Mouse (Mus musculus) ES-Bruce4 (cell line): ENCODE measurements around the gene Olfr814. TPM values are rescaled to one million over a fixed set of nuclear protein-coding genes. Genes with fewer than 3 reads are reported as not detected.
"Not testable (repeated sequence)": the region's sequence is repeated elsewhere in the genome, so short reads cannot be mapped to it uniquely, and the experiment has no call there.

Source experiments
- H3K27ac ChIP-seq: 2 replicates; pipeline ENCODE4 v1.5.1; 2012; ENCODE audit warnings: low read length, inconsistent platforms; ENCODE audit not compliant: insufficient read depth
- H3K27me3 ChIP-seq: 2 replicates; pipeline ENCODE4 v1.6.1; 2012; ENCODE audit warnings: mild to moderate bottlenecking, low read length, inconsistent platforms; ENCODE audit not compliant: control insufficient read depth, poor library complexity, insufficient read depth, severe bottlenecking
- H3K36me3 ChIP-seq: 2 replicates; pipeline ENCODE4 v1.6.1; 2012; ENCODE audit warnings: inconsistent platforms, mild to moderate bottlenecking, low read length, moderate library complexity; ENCODE audit not compliant: control insufficient read depth, poor library complexity, insufficient read depth, severe bottlenecking
- H3K4me1 ChIP-seq: one replicate; pipeline ENCODE4 v1.8.1; 2011; ENCODE audit warnings: low read length; ENCODE audit not compliant: control insufficient read depth, insufficient read depth
- H3K4me3 ChIP-seq: 2 replicates; pipeline ENCODE4 v1.5.1; 2011; ENCODE audit warnings: low read depth, mild to moderate bottlenecking, low read length
- H3K9ac ChIP-seq: 2 replicates; pipeline ENCODE4 v1.6.1; 2012; ENCODE audit warnings: low read depth, mild to moderate bottlenecking, inconsistent platforms; ENCODE audit not compliant: poor library complexity, severe bottlenecking
- H3K9me3 ChIP-seq: replicated peaks from 2 replicates; pipeline ENCODE4 v1.6.1; 2012; ENCODE audit warnings: mild to moderate bottlenecking, low read length, inconsistent platforms; ENCODE audit not compliant: control insufficient read depth, poor library complexity, insufficient read depth, severe bottlenecking
- CTCF ChIP-seq: IDR thresholded peaks from one replicate; pipeline ENCODE4 v1.8.1; 2011; ENCODE audit warnings: low read depth, low read length
- EP300 ChIP-seq: IDR thresholded peaks from 2 replicates; pipeline ENCODE4 v1.6.1; 2011; ENCODE audit warnings: low read depth, low read length; ENCODE audit not compliant: insufficient read depth
- POLR2A ChIP-seq: IDR thresholded peaks from one replicate; pipeline ENCODE4 v1.8.1; 2011; ENCODE audit warnings: low read length; ENCODE audit not compliant: insufficient read depth
- polyA plus RNA-seq: library from polyadenylated mRNA; stranded (reverse); fragments of >200 nt; gene quantifications from 2 replicates; pipeline ENCODE4 v1.2.4, GENCODE M21; 2011; ENCODE audit warnings: low read depth; ENCODE audit not compliant: missing spikeins, insufficient read depth, insufficient read length

Olfr814 gene
- 0.40 TPM in 1 of 2 replicates, not detected in the other for polyA plus RNA-seq

- not testable (repeated sequence) for H3K4me1 ChIP-seq, H3K9me3 ChIP-seq, H3K36me3 ChIP-seq, H3K27ac ChIP-seq, H3K4me3 ChIP-seq, H3K9ac ChIP-seq, H3K27me3 ChIP-seq
Observed at GRCm38 (mm10) chr10:129879751-129880150, at the start of gene Olfr814. Gene Olfr814, minus strand, starts transcription at chr10:129879851.

GRCm38 (mm10) chr10:129915497-129915896, 35.8 kb upstream of the Olfr814 start, which contains the start of gene Olfr816:
Gene Olfr816, minus strand, starts transcription at chr10:129915597.
- TF ChIP-seq POLR2A (no peak), EP300 (no peak), CTCF (no peak)
- no peak within 1 kb of the TSS for H3K9ac ChIP-seq
- no peak within 1 kb of the TSS for H3K27ac ChIP-seq
- no peaks in the 10 kb centered on the region for H3K9me3 ChIP-seq
- no peak within 1 kb of the TSS for H3K4me3 ChIP-seq
- no peaks in the 10 kb centered on the region for H3K4me1 ChIP-seq
- no peaks in the 10 kb centered on the region; the same call in 1 of the 2 replicates for H3K27me3 ChIP-seq
- H3K36me3 ChIP-seq, result no peaks in the 10 kb centered on the region

- H3K9ac ChIP-seq, H3K27ac ChIP-seq, H3K4me3 ChIP-seq, H3K4me1 ChIP-seq, H3K9me3 ChIP-seq, H3K36me3 ChIP-seq, H3K27me3 ChIP-seq: not testable (repeated sequence)
Observed at GRCm38 (mm10) chr10:129905767-129906166, 26.1 kb upstream of the Olfr814 start, which contains the start of gene Olfr815. Gene Olfr815, minus strand, starts transcription at chr10:129905867.

- Histone ChIP-seq H3K9ac (no peak overlapping the region), H3K4me1 (no peaks in the 10 kb centered on the region)
- TF ChIP-seq EP300, result no peak
- TF ChIP-seq CTCF, result no peak
- TF ChIP-seq POLR2A, result no peak
Observed at GRCm38 (mm10) chr10:129885934-129886333, 6.3 kb upstream of the Olfr814 start.

GRCm38 (mm10) chr10:129885496-129885895, 5.8 kb upstream of the Olfr814 start:
- H3K4me1 ChIP-seq, H3K27me3 ChIP-seq, H3K9ac ChIP-seq, H3K36me3 ChIP-seq, H3K9me3 ChIP-seq, H3K27ac ChIP-seq, H3K4me3 ChIP-seq: not testable (repeated sequence)

More at GRCm38 (mm10) chr10:129885934-129886333, 6.3 kb upstream of the Olfr814 start:
- no peaks in the 10 kb centered on the region for H3K27me3 ChIP-seq
- H3K9me3 ChIP-seq, result no peaks in the 10 kb centered on the region; the same call in 1 of the 2 replicates
- no peak overlapping the region for H3K4me3 ChIP-seq
- no peaks in the 10 kb centered on the region for H3K36me3 ChIP-seq
- H3K27ac ChIP-seq, result no peak overlapping the region

GRCm38 (mm10) chr10:129855067-129855466, 24.6 kb downstream of the Olfr814 start, which contains the start of gene Olfr813:
Gene Olfr813, plus strand, starts transcription at chr10:129855367.
- Histone ChIP-seq H3K27ac (no peak within 1 kb of the TSS), H3K9me3 (no peaks in the 10 kb centered on the region), H3K27me3 (no peaks in the 10 kb centered on the region), H3K4me1 (no peaks in the 10 kb centered on the region), H3K36me3 (no peaks in the 10 kb centered on the region), H3K4me3 (no peak within 1 kb of the TSS), H3K9ac (no peak within 1 kb of the TSS)
- no peak for TF ChIP-seq EP300
- no peak for TF ChIP-seq POLR2A
- no peak for TF ChIP-seq CTCF

- H3K4me3 ChIP-seq, result no peak overlapping the region
- no peaks in the 10 kb centered on the region; the same call in 1 of the 2 replicates for H3K27me3 ChIP-seq
- no peak overlapping the region for H3K9ac ChIP-seq
- H3K36me3 ChIP-seq, result no peaks in the 10 kb centered on the region
- no peak overlapping the region for H3K27ac ChIP-seq
- H3K9me3 ChIP-seq, result peaks cover 7% of the 10 kb centered on the region
- no peaks in the 10 kb centered on the region for H3K4me1 ChIP-seq
- TF ChIP-seq POLR2A, result no peak
- no peak for TF ChIP-seq EP300
- no peak for TF ChIP-seq CTCF
Observed at GRCm38 (mm10) chr10:129847343-129847742, 32.3 kb downstream of the Olfr814 start.
